Mouse (Mus musculus) left cerebral cortex, adult 11 months (tissue): ENCODE data around the gene Enpp4.
A peak's percentile ranks its signal among the peaks of the same experiment; 100 is the strongest.

Experiments
- DNase-seq: peaks from one replicate; pipeline ENCODE4 v3.0.0; 2022; ENCODE audit warnings: low spot score

The Enpp4 gene

GRCm38 (mm10) chr17:44105287-44106138, at the start of gene Enpp4:
Enpp4 (minus strand) TSS chr17:44105809.
- DNase-seq = peak; percentile 90

GRCm38 (mm10) chr17:44155204-44155603, 49.6 kb upstream of the Enpp4 start:
- DNase-seq = no peak

- no peak for DNase-seq
Observed at GRCm38 (mm10) chr17:44153871-44154270, 48.3 kb upstream of the Enpp4 start.

GRCm38 (mm10) chr17:44151889-44152288, 46.3 kb upstream of the Enpp4 start:
- no peak for DNase-seq

- no peak for DNase-seq
Observed at GRCm38 (mm10) chr17:44151130-44151529, 45.5 kb upstream of the Enpp4 start.

GRCm38 (mm10) chr17:44148109-44148846, 42.7 kb upstream of the Enpp4 start:
- DNase-seq = no peak

GRCm38 (mm10) chr17:44145806-44146205, 40.2 kb upstream of the Enpp4 start:
- DNase-seq = no peak

- DNase-seq = no peak
Observed at GRCm38 (mm10) chr17:44136863-44137640, 31.4 kb upstream of the Enpp4 start.

- DNase-seq = no peak
Observed at GRCm38 (mm10) chr17:44136018-44136417, 30.4 kb upstream of the Enpp4 start.

- DNase-seq = no peak
Observed at GRCm38 (mm10) chr17:44134545-44134944, 28.9 kb upstream of the Enpp4 start.

GRCm38 (mm10) chr17:44134106-44134505, 28.5 kb upstream of the Enpp4 start:
- no peak for DNase-seq

- DNase-seq = peak; percentile 21
Observed at GRCm38 (mm10) chr17:44130429-44130828, 24.8 kb upstream of the Enpp4 start.

- no peak for DNase-seq
Observed at GRCm38 (mm10) chr17:44129092-44129750, 23.6 kb upstream of the Enpp4 start.

- no peak for DNase-seq
Observed at GRCm38 (mm10) chr17:44121366-44122100, 15.9 kb upstream of the Enpp4 start.

GRCm38 (mm10) chr17:44118231-44118630, 12.6 kb upstream of the Enpp4 start:
- no peak for DNase-seq

- no peak for DNase-seq
Observed at GRCm38 (mm10) chr17:44117721-44118120, 12.1 kb upstream of the Enpp4 start.

- DNase-seq = no peak
Observed at GRCm38 (mm10) chr17:44116584-44116983, 11.0 kb upstream of the Enpp4 start.

GRCm38 (mm10) chr17:44108331-44108730, 2.7 kb upstream of the Enpp4 start:
- no peak for DNase-seq

- DNase-seq = no peak
Observed at GRCm38 (mm10) chr17:44101961-44102360, 3.6 kb downstream of the Enpp4 start.

GRCm38 (mm10) chr17:44100906-44101305, 4.7 kb downstream of the Enpp4 start:
- no peak for DNase-seq

GRCm38 (mm10) chr17:44100486-44100885, 5.1 kb downstream of the Enpp4 start:
- no peak for DNase-seq
